Mouse (Mus musculus): ENCODE data around the gene Tff3. TPM values are rescaled to one million over a fixed set of nuclear protein-coding genes. Genes with fewer than 3 reads are reported as not detected.

The Tff3 gene
- polyA plus RNA-seq, 1 experiment: not detected

- H3K4me3 ChIP-seq (ENCODE audit: insufficient read depth, low read length): no peak overlapping the region
- no peak overlapping the region for H3K27ac ChIP-seq (ENCODE audit: insufficient read depth, low read length)
- no peaks in the 10 kb centered on the region for H3K4me1 ChIP-seq (ENCODE audit: control insufficient read depth, insufficient read depth, low read length)
- TF ChIP-seq POLR2A (IDR thresholded peaks at IDR 0.05; ENCODE audit: low read depth, low read length): no peak
- TF ChIP-seq CTCF (IDR thresholded peaks at IDR 0.05; ENCODE audit: borderline replicate concordance, insufficient read depth, low read length): no peak
Observed at GRCm38 (mm10) chr17:31152512-31152911, 23.1 kb upstream of the Tff3 start.

DNA sequence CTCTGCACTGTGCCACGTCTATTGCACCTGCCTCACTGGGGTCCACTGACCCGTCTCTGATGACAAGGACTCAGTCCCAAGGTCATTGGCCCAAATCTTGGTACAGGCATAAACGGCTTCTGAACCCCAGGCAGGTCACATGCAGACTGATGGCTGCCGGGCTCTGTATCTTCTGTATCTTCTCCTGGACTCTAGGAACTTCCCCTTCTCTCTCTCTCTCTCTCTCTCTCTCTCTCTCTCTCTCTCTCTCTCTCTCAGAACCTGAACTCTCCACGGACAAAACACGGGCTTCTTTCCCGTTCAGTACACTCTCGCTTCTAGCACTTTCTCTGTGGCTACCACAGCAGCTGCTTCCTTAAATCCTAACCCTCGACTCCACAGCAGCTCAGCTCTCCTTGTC lies 16.6 kb upstream of the Tff3 start:
- no peak overlapping the region for H3K4me3 ChIP-seq (ENCODE audit: insufficient read depth, low read length)
- no peaks in the 10 kb centered on the region for H3K4me1 ChIP-seq (ENCODE audit: control insufficient read depth, insufficient read depth, low read length)
- TF ChIP-seq CTCF (IDR thresholded peaks at IDR 0.05; ENCODE audit: borderline replicate concordance, insufficient read depth, low read length): no peak
- TF ChIP-seq POLR2A (IDR thresholded peaks at IDR 0.05; ENCODE audit: low read depth, low read length): no peak
- no peak overlapping the region for H3K27ac ChIP-seq (ENCODE audit: insufficient read depth, low read length)

GRCm38 (mm10) chr17:31144040-31145037 lies 14.9 kb upstream of the Tff3 start, which contains the start of gene Tff2:
Gene Tff2 (minus strand): TSS chr17:31144282.
- H3K27ac ChIP-seq (ENCODE audit: insufficient read depth, low read length): no peak within 1 kb of the TSS
- TF ChIP-seq CTCF (IDR thresholded peaks at IDR 0.05; ENCODE audit: borderline replicate concordance, insufficient read depth, low read length): no peak
- TF ChIP-seq POLR2A (IDR thresholded peaks at IDR 0.05; ENCODE audit: low read depth, low read length): no peak
- H3K4me3 ChIP-seq (ENCODE audit: insufficient read depth, low read length): no peak within 1 kb of the TSS
- no peaks in the 10 kb centered on the region for H3K4me1 ChIP-seq (ENCODE audit: control insufficient read depth, insufficient read depth, low read length)

DNA sequence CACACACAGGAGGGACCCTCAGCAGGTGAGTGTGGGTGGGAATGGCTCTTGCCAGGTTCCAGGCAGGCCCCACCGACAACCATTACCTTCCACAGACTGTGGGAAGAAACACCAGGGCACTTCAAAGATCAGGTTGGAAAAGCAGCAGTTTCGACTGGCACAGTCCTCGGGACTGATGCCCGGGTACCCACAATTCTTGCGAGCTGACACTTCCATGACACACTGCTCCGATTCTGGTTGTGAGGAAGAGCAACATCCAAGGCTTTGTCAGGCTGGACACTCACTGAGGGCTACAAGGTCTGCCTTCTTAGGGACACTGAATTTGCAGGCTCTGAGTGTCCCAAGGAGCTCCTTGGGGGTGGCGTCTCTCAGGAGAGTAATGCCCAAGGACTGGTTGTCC lies 12.7 kb upstream of the Tff3 start:
- Histone ChIP-seq H3K4me1 (ENCODE audit: control insufficient read depth, insufficient read depth, low read length) (no peaks in the 10 kb centered on the region), H3K27ac (ENCODE audit: insufficient read depth, low read length) (no peak overlapping the region), H3K4me3 (ENCODE audit: insufficient read depth, low read length) (no peak overlapping the region)
- TF ChIP-seq POLR2A (IDR thresholded peaks at IDR 0.05; ENCODE audit: low read depth, low read length): no peak
- TF ChIP-seq CTCF (IDR thresholded peaks at IDR 0.05; ENCODE audit: borderline replicate concordance, insufficient read depth, low read length): no peak

DNA sequence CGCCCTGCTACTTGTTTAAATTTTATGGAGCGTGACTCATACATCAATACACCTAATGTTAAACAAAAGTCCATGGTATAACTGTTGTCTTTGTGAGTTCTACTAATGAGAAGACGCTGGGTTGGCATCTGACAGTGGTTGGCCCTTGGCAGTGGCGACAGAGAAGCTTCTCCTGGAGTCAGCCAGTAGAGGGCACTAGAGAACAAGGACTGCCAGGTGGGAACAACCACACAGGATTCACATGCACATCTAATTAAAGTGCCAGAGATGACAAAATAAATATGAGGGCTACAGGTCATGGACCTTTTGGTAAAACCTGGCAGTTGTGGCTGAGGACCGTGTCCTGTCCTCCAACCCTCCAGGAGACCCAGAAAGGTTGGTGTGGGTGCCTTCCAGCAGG lies 9.0 kb upstream of the Tff3 start:
- peak; percentile 60 for TF ChIP-seq CTCF (IDR thresholded peaks at IDR 0.05; ENCODE audit: borderline replicate concordance, insufficient read depth, low read length)
- no peak for TF ChIP-seq POLR2A (IDR thresholded peaks at IDR 0.05; ENCODE audit: low read depth, low read length)

DNA sequence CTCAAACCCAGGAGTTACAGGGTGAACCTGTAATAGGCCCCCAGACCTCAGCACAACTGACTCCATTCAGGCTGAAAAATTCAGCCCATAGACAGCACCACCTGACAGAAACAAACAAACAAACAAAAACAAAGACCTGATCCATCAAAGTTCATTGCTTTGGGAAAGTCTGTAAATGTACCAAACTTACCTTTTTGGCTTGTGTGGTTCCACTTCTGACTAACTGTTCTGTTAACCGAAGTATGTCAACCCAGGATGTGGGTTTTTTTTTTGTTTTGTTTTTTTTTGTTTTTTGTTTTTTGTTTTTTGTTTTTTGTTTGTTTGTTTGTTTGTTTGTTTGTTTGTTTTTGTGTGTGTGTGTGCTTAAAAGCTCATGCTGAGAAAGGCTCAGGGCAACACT lies 7.4 kb upstream of the Tff3 start:
- no peaks in the 10 kb centered on the region for H3K4me1 ChIP-seq (ENCODE audit: control insufficient read depth, insufficient read depth, low read length)
- no peak overlapping the region for H3K4me3 ChIP-seq (ENCODE audit: insufficient read depth, low read length)
- TF ChIP-seq POLR2A (IDR thresholded peaks at IDR 0.05; ENCODE audit: low read depth, low read length): no peak
- TF ChIP-seq CTCF (IDR thresholded peaks at IDR 0.05; ENCODE audit: borderline replicate concordance, insufficient read depth, low read length): no peak
- H3K27ac ChIP-seq (ENCODE audit: insufficient read depth, low read length): no peak overlapping the region

More for the DNA sequence above, 9.0 kb upstream of the Tff3 start:
- H3K27ac ChIP-seq (ENCODE audit: insufficient read depth, low read length): no peak overlapping the region
- H3K4me1 ChIP-seq (ENCODE audit: control insufficient read depth, insufficient read depth, low read length): no peaks in the 10 kb centered on the region
- H3K4me3 ChIP-seq (ENCODE audit: insufficient read depth, low read length): no peak overlapping the region

GRCm38 (mm10) chr17:31136291-31136690 lies 6.8 kb upstream of the Tff3 start:
- TF ChIP-seq POLR2A (IDR thresholded peaks at IDR 0.05; ENCODE audit: low read depth, low read length): no peak
- no peak for TF ChIP-seq CTCF (IDR thresholded peaks at IDR 0.05; ENCODE audit: borderline replicate concordance, insufficient read depth, low read length)

DNA sequence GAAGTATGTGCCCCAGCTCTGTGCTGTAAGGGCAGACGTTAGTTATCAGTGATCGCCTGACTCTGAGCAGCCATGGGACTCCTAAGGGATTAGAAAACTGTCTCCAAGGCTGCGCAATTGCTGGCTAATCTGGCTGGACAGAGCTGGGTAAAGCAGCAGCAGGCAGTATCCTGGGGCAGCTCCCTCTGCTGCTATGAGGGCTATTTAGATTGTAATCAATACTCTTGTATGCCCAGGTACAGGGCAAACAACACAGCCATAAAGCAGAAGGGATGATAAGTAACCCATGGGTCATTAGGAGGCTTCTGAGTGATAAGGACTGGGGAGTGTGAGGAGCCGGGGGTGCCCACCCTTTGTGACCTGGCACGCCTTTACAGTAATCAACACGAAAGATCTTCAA lies 5.5 kb upstream of the Tff3 start:
- no peak for TF ChIP-seq POLR2A (IDR thresholded peaks at IDR 0.05; ENCODE audit: low read depth, low read length)
- TF ChIP-seq CTCF (IDR thresholded peaks at IDR 0.05; ENCODE audit: borderline replicate concordance, insufficient read depth, low read length): no peak
- no peak overlapping the region for H3K27ac ChIP-seq (ENCODE audit: insufficient read depth, low read length)
- no peak overlapping the region for H3K4me3 ChIP-seq (ENCODE audit: insufficient read depth, low read length)
- H3K4me1 ChIP-seq (ENCODE audit: control insufficient read depth, insufficient read depth, low read length): no peaks in the 10 kb centered on the region

More at GRCm38 (mm10) chr17:31136291-31136690, 6.8 kb upstream of the Tff3 start:
- H3K27ac ChIP-seq (ENCODE audit: insufficient read depth, low read length): no peak overlapping the region
- no peaks in the 10 kb centered on the region for H3K4me1 ChIP-seq (ENCODE audit: control insufficient read depth, insufficient read depth, low read length)
- H3K4me3 ChIP-seq (ENCODE audit: insufficient read depth, low read length): no peak overlapping the region

DNA sequence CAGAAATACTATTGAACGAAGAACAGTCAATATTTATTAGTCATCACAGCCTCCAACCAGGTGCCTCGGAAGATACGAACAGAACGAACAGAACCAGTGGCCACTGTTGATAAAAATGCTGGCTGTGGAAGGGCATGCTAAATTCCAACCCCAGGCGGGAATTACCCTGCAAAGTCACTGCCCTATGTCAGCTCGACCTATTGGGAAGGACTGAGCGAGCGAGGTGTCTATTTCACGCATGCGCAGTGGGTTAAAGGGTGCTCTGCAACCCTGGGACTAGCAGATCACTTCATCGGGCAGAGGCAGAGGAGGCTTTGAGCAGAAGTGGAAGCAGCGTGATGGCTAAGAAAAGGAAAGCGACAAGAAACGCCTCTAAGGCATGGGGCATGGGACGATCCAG lies 4.3 kb upstream of the Tff3 start:
- no peak overlapping the region for H3K27ac ChIP-seq (ENCODE audit: insufficient read depth, low read length)
- TF ChIP-seq CTCF (IDR thresholded peaks at IDR 0.05; ENCODE audit: borderline replicate concordance, insufficient read depth, low read length) (no peak), POLR2A (IDR thresholded peaks at IDR 0.05; ENCODE audit: low read depth, low read length) (no peak)
- H3K4me1 ChIP-seq (ENCODE audit: control insufficient read depth, insufficient read depth, low read length): no peaks in the 10 kb centered on the region
- no peak overlapping the region for H3K4me3 ChIP-seq (ENCODE audit: insufficient read depth, low read length)

GRCm38 (mm10) chr17:31131269-31131821 lies 1.9 kb upstream of the Tff3 start:
- H3K27ac ChIP-seq (ENCODE audit: insufficient read depth, low read length): no peak overlapping the region
- TF ChIP-seq POLR2A (IDR thresholded peaks at IDR 0.05; ENCODE audit: low read depth, low read length): no peak
- no peaks in the 10 kb centered on the region for H3K4me1 ChIP-seq (ENCODE audit: control insufficient read depth, insufficient read depth, low read length)
- H3K4me3 ChIP-seq (ENCODE audit: insufficient read depth, low read length): no peak overlapping the region

All from embryonic fibroblast, embryonic 13.5 days (primary cell).